Mouse (Mus musculus) embryonic stem cell, embryonic (primary cell): Measurements from ENCODE around the gene Dgkz.

Source experiments
- CTCF ChIA-PET, 4 experiments: fragments of 300-600 bp in 2 of 4; fragments of 350-600 bp in 2 of 4; sonication (Branson Sonifier 250); formaldehyde crosslinking; loops; one replicate each; lab custom pipeline; 2022; ENCODE audit warnings: inconsistent platforms in 2 of 4; lab: Charles Lee
- POLR2A ChIA-PET, 4 experiments: fragments of 300-600 bp in 2 of 4; fragments of 350-600 bp in 2 of 4; sonication (Branson Sonifier 250); formaldehyde crosslinking; loops; one replicate each; lab custom pipeline; 2022; ENCODE audit warnings: antibody characterized with exemption in 4 of 4, inconsistent platforms in 1 of 4; lab: Charles Lee

The Dgkz gene

DNA sequence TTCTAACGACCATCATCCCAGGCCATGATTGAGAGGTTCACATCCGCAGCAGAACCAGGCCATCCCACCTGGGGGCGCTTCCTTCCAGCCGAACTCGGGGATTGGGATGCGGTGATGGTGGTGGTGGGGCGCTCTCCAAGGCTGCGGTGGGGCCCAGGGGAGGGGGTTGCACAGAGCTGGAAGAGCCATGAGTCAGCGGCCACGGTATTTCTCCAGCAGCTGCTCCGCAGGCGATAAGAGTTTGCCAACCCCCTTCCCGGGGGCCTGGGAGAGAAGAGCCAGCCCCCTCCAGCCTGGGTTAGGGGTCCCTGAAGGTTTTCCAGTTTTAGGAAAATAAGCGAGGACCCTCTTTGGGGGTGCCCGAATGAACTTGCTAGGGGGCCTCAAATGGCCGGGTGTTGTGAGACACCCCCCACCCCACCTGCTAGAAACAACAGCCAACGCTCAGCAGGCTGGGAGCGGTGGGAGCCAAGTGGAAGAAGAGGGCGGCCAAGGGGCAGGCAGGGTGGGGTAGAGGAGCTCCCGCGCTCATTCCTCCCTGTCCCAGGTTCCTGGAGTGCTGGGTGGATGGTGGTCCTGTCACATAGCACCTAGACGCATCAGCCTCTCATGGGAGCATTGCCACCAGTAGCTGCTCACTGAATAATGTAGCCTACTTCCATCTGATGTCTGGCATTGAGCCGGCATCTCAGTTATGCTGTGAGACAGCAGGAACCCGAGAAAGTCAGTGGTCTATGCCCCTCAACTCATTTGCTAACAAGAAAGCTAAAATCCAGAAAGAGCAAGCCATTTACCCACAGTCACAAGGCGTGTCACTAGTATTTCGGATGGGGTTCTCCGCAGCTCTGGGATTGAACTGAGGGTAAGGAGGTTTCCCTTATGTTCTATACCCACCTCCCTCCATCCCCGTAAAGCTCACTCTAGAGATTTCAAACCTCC, 31.6 kb upstream of the Dgkz start:
- ChIA-PET POLR2A (interaction anchor here in 3 of 4 experiments (0.6 to 5.9 kb wide), 46 partner anchors 9 to 452 kb away, joined by 3 to 38 read pairs (median 5); partner anchors contain the start of genes Creb3l1 (in 2 of the 3), Atg13 (in 1 of the 3), F2 (in 1 of the 3) and Harbi1 (in 1 of the 3)), CTCF (interaction anchor here (0.5 to 4.5 kb wide), 37 partner anchors 9 to 1252 kb away, joined by 3 to 42 read pairs (median 4); partner anchors contain the start of genes Creb3l1 (in 1 of the 4) and Phf21a (in 1 of the 4))

DNA sequence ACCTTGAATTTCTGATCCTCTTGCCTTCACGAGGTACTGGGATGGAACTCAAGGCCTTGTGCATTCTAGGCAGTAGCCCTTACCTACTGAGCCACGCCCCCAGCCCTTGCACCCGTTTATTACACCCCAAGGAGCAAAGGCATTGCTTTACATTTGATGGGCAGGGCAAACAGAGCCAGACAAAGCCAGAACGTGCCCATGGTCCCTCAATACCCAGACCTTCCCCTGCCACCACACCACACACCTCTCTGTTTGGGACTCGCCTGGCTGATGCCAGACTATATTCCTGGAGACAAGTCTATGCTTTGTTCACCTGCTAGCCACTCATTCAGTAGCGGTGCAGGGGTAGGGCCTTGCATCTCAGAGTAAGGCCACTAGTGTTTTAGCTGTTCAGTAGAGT, 30.8 kb upstream of the Dgkz start:
- ChIA-PET POLR2A (interaction anchor here in 2 of 4 experiments (0.6 to 5.9 kb wide), 6 partner anchors 13 to 1089 kb away, joined by 3 to 36 read pairs (median 14); partner anchors contain the start of gene Creb3l1 (in 1 of the 2)), CTCF (interaction anchor here in 2 of 4 experiments (0.9 to 2.5 kb wide), 2 partner anchors 17 to 19 kb away, joined by 3 to 13 read pairs; no protein-coding TSS in a partner anchor)

DNA sequence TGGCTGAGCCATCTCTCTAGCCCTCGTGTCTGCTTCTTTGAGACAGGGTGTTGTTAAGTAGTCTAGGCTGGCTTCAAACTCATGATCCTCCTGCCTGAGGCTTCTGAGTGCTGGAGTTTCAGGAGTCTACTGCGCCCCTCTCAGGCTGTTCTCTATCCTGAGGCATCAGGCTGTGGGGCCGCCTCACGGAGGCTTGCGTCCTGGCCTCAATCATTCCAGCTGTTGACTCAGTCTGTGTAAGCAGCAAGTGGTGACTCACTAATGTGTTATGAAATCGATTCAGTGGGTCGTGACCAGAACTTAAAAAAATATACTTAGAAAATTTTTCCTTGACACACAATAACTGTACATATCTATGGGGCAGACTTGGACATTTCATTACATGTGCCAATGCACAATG, 29.0 kb upstream of the Dgkz start:
- CTCF ChIA-PET, result interaction anchor here in 1 of 4 experiments (1.0 kb wide), 1 partner anchor 17 kb away, joined by 3 read pairs; no protein-coding TSS in a partner anchor
- POLR2A ChIA-PET, result interaction anchor here in 2 of 4 experiments (0.8 to 1.3 kb wide), 4 partner anchors 11 to 41 kb away, joined by 3 read pairs; no protein-coding TSS in a partner anchor

DNA sequence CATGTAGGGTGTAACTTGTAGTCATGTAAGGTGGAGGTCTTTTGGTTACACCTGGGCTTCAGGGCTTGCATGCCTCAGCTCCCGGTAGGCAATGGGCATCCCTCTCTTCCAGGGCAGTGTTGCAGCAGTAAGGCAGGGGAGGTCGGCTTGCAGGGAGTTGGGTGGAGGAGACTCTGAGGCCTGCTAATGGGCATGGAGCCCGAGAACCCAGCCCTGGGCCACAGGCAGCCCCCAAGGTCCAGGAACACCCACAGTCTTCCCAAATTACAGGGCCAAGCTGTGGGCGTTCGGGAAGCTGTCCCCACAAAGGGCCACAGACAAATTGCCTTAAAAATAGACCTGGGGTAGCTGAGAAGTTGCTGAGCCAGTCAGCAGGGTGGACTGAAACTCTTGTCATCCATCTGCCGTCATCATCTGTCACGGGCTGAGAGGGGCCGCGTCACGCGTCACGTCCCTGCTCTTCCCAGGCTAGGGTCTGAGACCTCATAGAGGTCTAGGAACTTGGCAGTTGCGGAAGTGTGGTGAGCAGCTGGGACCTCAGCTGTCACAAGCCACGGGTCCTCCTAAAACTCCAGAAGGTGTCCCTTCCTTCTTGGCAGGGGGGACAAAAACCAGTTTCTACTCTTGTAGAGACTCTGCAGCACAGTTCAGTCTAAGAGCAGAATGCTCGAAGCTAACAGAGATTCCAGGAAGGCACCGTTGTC, 22.4 kb upstream of the Dgkz start:
- ChIA-PET CTCF (interaction anchor here in 1 of 4 experiments (1.8 kb wide), 1 partner anchor 10 kb away, joined by 5 read pairs; no protein-coding TSS in a partner anchor), POLR2A (interaction anchor here in 2 of 4 experiments (0.6 to 1.3 kb wide), 4 partner anchors 10 to 383 kb away, joined by 3 to 5 read pairs (median 4); no protein-coding TSS in a partner anchor)

DNA sequence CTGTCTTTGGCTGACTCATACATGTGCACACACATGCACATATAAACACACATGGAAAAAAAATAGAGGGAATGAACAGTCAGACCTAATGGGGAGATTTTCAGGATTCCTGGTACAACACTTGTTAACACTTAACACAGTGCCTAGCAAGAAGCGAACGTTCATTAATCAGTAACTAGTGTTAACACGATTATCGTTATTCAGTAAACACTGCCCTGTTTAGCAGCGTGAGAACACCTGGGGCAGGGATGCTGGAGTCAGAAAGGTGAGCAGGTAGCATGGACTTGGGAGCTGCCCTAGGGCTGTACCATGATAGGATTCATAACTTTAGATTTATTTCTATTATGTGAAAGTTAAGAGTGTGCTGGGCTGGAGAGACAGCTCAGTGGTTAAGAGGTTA, 20.3 kb upstream of the Dgkz start:
- POLR2A ChIA-PET, result interaction anchor here in 2 of 4 experiments (0.7 to 1.9 kb wide), 3 partner anchors 8 to 13 kb away, joined by 3 to 9 read pairs (median 3); no protein-coding TSS in a partner anchor
- CTCF ChIA-PET, result interaction anchor here in 1 of 4 experiments (0.6 kb wide), 1 partner anchor 440 kb away, joined by 3 read pairs; no protein-coding TSS in a partner anchor

DNA sequence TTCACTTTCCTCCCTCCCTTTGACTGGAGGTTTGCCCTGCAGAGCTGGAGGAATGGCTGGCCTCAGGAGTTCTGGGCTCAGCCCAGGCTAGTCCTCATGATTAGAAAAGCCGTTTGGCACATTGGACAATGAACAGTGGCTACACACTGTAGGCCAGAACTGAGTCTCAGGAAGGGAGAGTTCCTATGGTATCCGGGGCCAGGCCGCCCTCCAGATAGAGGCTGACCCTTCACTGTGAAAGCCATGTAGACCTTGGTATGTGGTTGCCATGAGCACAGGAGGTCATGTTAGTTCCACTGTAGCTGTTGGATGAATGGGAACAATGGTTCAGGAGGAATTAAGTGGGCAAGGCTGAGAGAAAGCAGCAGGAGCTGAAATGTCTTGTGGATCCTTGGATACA, 17.7 kb upstream of the Dgkz start:
- ChIA-PET POLR2A (interaction anchor here in 1 of 4 experiments (0.8 to 1.8 kb wide), 4 partner anchors 11 to 22 kb away, joined by 3 to 4 read pairs (median 3); no protein-coding TSS in a partner anchor), CTCF (interaction anchor here in 2 of 4 experiments (0.5 to 0.6 kb wide), 2 partner anchors 47 to 230 kb away, joined by 3 to 4 read pairs; no protein-coding TSS in a partner anchor)

DNA sequence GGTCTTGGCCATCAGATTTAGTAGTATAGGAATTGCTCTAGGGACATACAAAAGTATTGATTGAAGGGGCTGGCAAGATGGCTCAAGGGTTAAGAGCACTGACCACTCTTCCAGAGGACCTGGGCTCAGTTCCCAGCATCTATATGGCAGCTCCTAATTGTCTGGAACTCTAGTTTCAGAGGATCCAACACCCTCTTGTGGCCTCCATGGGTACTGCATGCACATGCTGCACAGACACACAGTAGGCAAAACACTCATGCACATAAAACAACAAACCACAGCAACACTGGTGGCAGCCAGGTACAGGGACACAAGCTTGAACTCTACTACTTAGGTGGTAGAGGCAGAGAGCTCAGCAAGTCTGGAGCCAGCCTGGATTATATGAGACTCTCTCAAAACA, 14.1 kb upstream of the Dgkz start:
- POLR2A ChIA-PET, result interaction anchor here in 3 of 4 experiments (0.6 to 4.0 kb wide), 12 partner anchors 14 to 194 kb away, joined by 3 to 15 read pairs (median 3); partner anchors contain the start of gene Mdk (in 1 of the 3)
- CTCF ChIA-PET, result interaction anchor here (0.5 to 3.3 kb wide), 39 partner anchors 9 to 485 kb away, joined by 3 to 20 read pairs (median 3); partner anchors contain the start of genes Chrm4 (in 1 of the 4), Gm9821 (in 1 of the 4) and Mdk (in 1 of the 4)

DNA sequence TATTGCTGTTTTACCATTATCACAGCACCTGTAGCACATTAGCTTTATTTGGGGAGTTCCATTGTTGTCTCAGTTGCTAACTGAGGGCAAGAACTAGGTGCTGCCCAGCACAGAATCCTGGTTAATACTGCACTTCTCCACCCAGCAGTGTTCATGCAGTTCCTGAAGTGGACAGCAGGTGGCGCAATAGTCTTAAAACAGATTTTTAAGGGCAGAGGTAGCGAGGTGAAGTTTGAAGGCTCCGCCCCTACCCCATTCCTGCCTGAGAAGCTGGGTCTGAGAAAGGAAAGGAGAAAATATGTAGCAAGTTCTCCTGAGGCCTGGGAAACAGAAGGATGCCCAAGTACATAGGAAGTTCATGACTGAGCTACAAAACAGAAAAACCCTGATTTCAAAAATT, 11.9 kb upstream of the Dgkz start:
- ChIA-PET CTCF (interaction anchor here (0.5 to 3.3 kb wide), 46 partner anchors 9 to 730 kb away, joined by 3 to 20 read pairs (median 4); partner anchors contain the start of genes Chrm4 (in 1 of the 4), Creb3l1 (in 1 of the 4), Dgkz (in 1 of the 4) and Gm9821 (in 1 of the 4)), POLR2A (interaction anchor here in 3 of 4 experiments (0.5 to 4.0 kb wide), 15 partner anchors 17 to 404 kb away, joined by 3 to 15 read pairs (median 4); partner anchors contain the start of gene Mdk (in 1 of the 3))

DNA sequence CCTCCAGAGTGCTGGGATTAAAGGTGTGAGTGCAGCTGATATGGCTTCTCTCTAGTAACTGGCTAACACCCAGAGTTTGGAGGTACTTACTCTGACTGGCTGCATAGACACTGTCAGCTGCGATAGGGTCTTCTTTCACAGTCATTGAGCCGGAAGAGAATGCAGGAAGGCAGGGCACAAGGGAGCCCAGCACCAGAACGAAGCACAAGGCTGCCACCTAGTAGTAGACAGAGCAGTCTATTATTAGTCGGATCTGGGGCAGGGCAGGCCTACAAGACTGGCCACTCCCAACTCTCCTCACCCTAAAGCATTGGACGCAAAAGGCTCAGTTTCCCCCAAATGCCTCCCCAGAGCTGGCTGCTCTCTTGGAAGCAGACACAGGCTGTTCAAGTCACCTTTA, 10.4 kb upstream of the Dgkz start:
- ChIA-PET POLR2A (interaction anchor here in 2 of 4 experiments (2.2 to 2.3 kb wide), 2 partner anchors 15 to 54 kb away, joined by 7 to 12 read pairs; partner anchors contain the start of gene Mdk (in 1 of the 2)), CTCF (interaction anchor here in 2 of 4 experiments (0.6 to 1.6 kb wide), 4 partner anchors 42 to 571 kb away, joined by 3 read pairs; no protein-coding TSS in a partner anchor)

DNA sequence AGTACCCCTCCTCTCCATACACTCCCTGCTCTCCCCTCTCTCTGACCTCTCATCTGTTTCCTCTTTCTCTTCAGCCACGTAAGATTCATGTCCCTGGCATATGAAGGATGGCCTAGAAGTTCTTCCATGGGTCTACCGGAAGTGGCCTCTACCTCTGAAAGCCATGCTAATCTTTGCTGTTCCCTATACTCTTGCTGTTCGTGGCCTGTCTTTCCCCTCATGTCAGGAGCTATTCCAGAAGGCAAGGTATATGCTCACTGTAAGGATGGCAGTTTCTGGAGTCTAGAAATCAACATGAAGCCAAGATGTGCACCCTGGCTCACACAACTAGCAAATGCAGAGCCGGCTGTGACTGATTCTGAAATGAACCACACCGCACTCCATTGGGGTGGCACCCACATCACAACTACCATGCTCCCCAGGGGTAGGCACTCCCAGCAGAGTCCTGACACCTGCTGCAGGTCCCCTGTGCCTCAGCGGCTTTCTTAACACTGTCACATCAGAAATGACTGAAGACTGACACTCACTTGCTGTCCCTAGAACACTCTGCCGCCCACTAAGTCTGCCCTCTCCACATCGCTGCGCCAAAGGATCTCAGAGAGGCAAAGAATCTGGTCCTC, 9.4 kb upstream of the Dgkz start:
- ChIA-PET POLR2A (interaction anchor here in 2 of 4 experiments (0.6 to 2.2 kb wide), 18 partner anchors 9 to 71 kb away, joined by 3 to 12 read pairs (median 4); partner anchors contain the start of genes Dgkz (in 1 of the 2) and Mdk (in 1 of the 2)), CTCF (interaction anchor here (0.5 to 2.2 kb wide), 16 partner anchors 15 to 476 kb away, joined by 3 to 9 read pairs (median 3); partner anchors contain the start of gene Mdk (in 1 of the 4))

DNA sequence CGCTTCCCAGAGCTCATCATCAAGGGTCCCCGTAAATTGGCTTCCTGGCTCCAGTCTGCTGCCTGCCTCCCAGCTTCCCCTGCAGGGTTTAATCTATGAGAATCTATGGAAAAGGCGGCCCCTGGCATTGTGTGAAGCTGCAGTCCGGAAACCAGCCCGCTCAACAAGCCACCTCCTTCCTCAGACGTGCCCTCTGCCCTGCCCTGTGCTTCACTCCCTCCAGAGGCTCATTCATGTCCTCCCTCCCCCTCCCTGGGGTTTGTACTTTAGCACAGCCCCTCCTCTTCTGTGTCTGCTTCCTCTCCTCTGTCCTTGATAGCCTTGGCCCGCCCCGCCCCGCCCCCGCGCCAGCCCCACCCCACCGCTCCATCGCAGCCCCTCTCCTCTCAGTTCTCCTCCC, 8.8 kb upstream of the Dgkz start:
- ChIA-PET CTCF (interaction anchor here (0.5 to 2.2 kb wide), 24 partner anchors 9 to 477 kb away, joined by 3 to 9 read pairs (median 3); partner anchors contain the start of genes Dgkz (in 1 of the 4) and Mdk (in 1 of the 4)), POLR2A (interaction anchor here in 2 of 4 experiments (0.5 to 2.2 kb wide), 23 partner anchors 8 to 484 kb away, joined by 3 to 12 read pairs (median 4); partner anchors contain the start of genes Dgkz (in 1 of the 2) and Mdk (in 1 of the 2))

DNA sequence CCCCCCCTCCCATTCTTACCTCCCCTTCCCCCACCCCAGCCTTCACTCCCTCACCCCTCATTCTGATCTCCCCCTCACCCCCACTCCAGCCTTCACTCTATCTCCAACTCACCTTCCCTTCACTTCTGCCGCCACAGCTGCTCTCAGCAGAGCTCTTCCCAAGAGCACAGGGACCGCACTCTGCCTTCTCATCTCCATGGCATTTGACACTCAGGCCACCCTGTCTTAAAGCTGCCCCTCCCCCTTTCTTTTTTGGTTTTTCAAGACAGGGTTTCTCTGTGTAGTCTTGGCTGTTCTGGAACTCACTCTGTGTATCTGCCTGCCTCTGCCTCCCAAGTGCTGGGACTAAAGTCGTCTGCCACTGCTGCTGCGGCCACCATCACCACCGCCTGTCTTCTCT, 5.2 kb upstream of the Dgkz start:
- ChIA-PET CTCF (interaction anchor here (0.6 to 1.6 kb wide), 5 partner anchors 9 to 81 kb away, joined by 3 to 7 read pairs (median 6); no protein-coding TSS in a partner anchor), POLR2A (interaction anchor here in 2 of 4 experiments (1.2 to 2.1 kb wide), 5 partner anchors 9 to 27 kb away, joined by 3 to 8 read pairs (median 4); no protein-coding TSS in a partner anchor)

DNA sequence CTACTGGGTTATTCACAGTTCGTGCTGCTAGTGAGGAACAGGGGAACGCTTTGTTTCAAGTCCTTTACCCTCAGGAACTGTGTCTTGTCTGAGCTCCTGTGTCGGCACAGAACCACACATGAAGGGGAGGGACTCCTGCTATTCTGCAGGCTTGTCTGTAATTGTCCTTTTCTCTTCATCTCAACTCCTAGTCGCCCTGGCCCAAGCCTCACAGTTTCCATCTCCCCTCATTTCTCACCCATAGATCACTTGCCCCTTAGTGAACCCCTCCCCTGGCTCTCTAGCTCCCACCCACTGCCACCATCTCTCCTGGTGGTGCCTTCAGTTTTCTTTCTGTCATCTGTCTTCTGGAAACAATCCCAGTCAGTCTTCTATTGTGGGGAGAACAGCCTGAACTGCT, 4.6 kb upstream of the Dgkz start:
- POLR2A ChIA-PET, result interaction anchor here in 2 of 4 experiments (1.2 to 2.1 kb wide), 4 partner anchors 9 to 17 kb away, joined by 3 to 8 read pairs (median 4); no protein-coding TSS in a partner anchor

DNA sequence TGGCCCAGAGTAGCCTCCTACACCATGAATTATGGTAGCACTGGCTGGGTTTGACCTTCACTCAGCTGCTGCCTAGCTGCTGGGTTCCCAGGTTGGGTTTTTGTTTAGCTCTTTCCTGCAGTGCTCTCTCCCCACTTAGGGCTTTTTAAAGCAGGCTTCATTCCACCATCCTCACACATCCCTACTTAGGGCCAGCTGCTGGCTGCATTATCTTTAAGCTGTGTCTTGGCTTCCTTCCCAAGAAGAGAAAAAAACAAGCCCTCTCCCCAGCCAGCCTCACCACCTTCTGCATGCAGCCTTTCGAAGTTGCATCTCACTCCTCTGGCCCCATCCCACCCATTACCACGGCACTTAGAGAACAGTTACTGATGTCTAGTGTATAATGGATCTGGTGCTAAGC, 2.9 kb upstream of the Dgkz start:
- POLR2A ChIA-PET, result interaction anchor here in 2 of 4 experiments (0.6 to 1.4 kb wide), 8 partner anchors 10 to 959 kb away, joined by 3 to 8 read pairs (median 3); no protein-coding TSS in a partner anchor
- CTCF ChIA-PET, result interaction anchor here (0.5 to 2.1 kb wide), 7 partner anchors 9 to 199 kb away, joined by 3 to 11 read pairs (median 4); partner anchors contain the start of gene Mdk (in 1 of the 4)

More for the DNA sequence above, 4.6 kb upstream of the Dgkz start:
- CTCF ChIA-PET, result interaction anchor here (0.5 to 2.1 kb wide), 8 partner anchors 10 to 219 kb away, joined by 3 to 9 read pairs (median 5); partner anchors contain the start of gene Mdk (in 1 of the 4)

DNA sequence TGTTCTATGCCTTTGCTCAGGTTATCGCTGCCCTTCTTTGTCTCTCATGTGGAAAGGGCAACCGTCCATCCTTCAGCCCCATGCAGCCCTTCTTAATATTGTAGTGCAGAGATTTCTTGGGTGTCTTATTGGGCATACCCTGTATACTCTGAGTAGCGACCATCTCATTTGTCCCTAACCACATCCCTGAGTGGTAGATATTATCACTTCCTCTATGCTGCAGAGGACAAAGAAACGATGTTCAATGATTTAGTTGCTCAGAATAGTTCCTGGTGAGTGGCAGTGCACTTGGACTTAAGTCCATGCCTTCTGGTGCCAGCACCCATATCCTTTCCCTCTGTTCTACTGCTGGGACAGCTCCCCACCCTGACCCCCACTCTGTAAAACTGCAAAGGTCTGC, 2.3 kb upstream of the Dgkz start:
- ChIA-PET POLR2A (interaction anchor here in 2 of 4 experiments (0.6 to 1.4 kb wide), 3 partner anchors 10 to 934 kb away, joined by 3 read pairs; no protein-coding TSS in a partner anchor), CTCF (interaction anchor here in 2 of 4 experiments (0.9 to 1.3 kb wide), 5 partner anchors 10 to 46 kb away, joined by 3 to 4 read pairs (median 4); no protein-coding TSS in a partner anchor)
